Mouse (Mus musculus) gastrocnemius, postnatal 36 days (tissue): ENCODE results near the gene Abat. TPM values are rescaled to one million over a fixed set of nuclear protein-coding genes. Genes with fewer than 3 reads are reported as not detected.

Experiments used
- DNase-seq, 2 experiments: peaks; one replicate each; pipeline ENCODE4 v3.0.0; 2022
- intact Hi-C: fragments of 180-260 bp; cut with DNase I; formaldehyde crosslinking; loops from one replicate; pipeline ENCODE4 v1.15.1; 2025
- microRNA-seq, 2 experiments: library from miRNA; unstranded; fragments of <30 nt; microRNA quantifications; one replicate each; pipeline ENCODE4 v1.2.0; 2021
- total RNA-seq, 2 experiments: library from RNA; stranded (reverse); gene quantifications; 2 replicates each; pipeline ENCODE4 v1.2.3; 2021

The Abat gene
- total RNA-seq, 2 experiments from 2014 or later: 1.9 to 2.8 TPM

- intact Hi-C loops: no loop called here
- no peak for DNase-seq
Observed at GRCm38 (mm10) chr16:8665367-8665766, 152.1 kb downstream of the Abat start.

- intact Hi-C loops: no loop called here
- peak in 1 of 2 experiments; percentile 44 for DNase-seq
Observed at GRCm38 (mm10) chr16:8666452-8666851, 153.2 kb downstream of the Abat start.

- intact Hi-C loops: no loop called here
- no peak for DNase-seq
Observed at GRCm38 (mm10) chr16:8667261-8667660, 154.0 kb downstream of the Abat start.

GRCm38 (mm10) chr16:8667814-8668213 is 154.6 kb downstream of the Abat start:
- DNase-seq: no peak
- intact Hi-C loops: no loop called here

GRCm38 (mm10) chr16:8668386-8668785 is 155.2 kb downstream of the Abat start:
- no peak for DNase-seq
- intact Hi-C loops: no loop called here

- DNase-seq: no peak
- intact Hi-C loops: no loop called here
Observed at GRCm38 (mm10) chr16:8669432-8669831, 156.2 kb downstream of the Abat start.

GRCm38 (mm10) chr16:8670041-8671035 is 157.1 kb downstream of the Abat start:
- intact Hi-C loops: no loop called here
- no peak for DNase-seq

Small RNA genes lying within 50 kb of the gene (microRNA-seq; reads per million reads assigned to microRNA genes)
- 0 reads per million in 2 experiments for gene Gm22137

Other genes with a start within 250 kb of the Abat start
- gene Tmem114, start 88.3 kb upstream of the Abat start, total RNA-seq: not detected
- gene Mettl22, start 42.6 kb upstream of the Abat start, total RNA-seq: 10 to 100 TPM; 73.9 to 82.4 TPM
- gene Pmm2, start 124.2 kb downstream of the Abat start, total RNA-seq: 10 to 100 TPM; 16.4 to 18.3 TPM
- gene Tmem186, start 124.3 kb downstream of the Abat start, total RNA-seq: 10 to 100 TPM in 1 of 2 experiments, 1 to 10 TPM in 1; 8.9 to 12.5 TPM
- gene Carhsp1, start 158.7 kb downstream of the Abat start, total RNA-seq: 1 to 10 TPM; 5.4 to 6.4 TPM
- gene Gm5767, start 167.3 kb downstream of the Abat start, total RNA-seq: not detected